Mouse (Mus musculus) limb, embryonic 11.5 days (tissue): ENCODE results near the gene Dab1. TPM values are rescaled to one million over a fixed set of nuclear protein-coding genes. Genes with fewer than 3 reads are reported as not detected.

Source experiments
- ATAC-seq: fragments of 200-750 bp; cut with Nextera tagmentation; 2 replicates; pipeline ENCODE4 v1.8.0; 2017; ENCODE audit warnings: low read depth; ENCODE audit not compliant: insufficient number of reproducible peaks, low FRiP score, low TSS enrichment
- DNase-seq: peaks from one replicate; pipeline ENCODE4 v3.0.0-alpha.2; 2015; ENCODE audit warnings: low spot score
- H3K27ac ChIP-seq: fragments of 300-500 bp; sonication (generic); replicated peaks from 2 replicates; pipeline ENCODE4 v1.5.1; 2014; ENCODE audit warnings: low read depth, mild to moderate bottlenecking, low read length
- H3K27me3 ChIP-seq: fragments of 300-500 bp; sonication (generic); 2 replicates; pipeline ENCODE4 v1.6.1; 2014; ENCODE audit warnings: mild to moderate bottlenecking, low read length, mixed read lengths; ENCODE audit not compliant: control insufficient read depth, insufficient read depth
- H3K36me3 ChIP-seq: fragments of 300-500 bp; sonication (generic); 2 replicates; pipeline ENCODE4 v1.6.1; 2014; ENCODE audit warnings: mild to moderate bottlenecking, low read length, moderate library complexity, mixed read lengths; ENCODE audit not compliant: control insufficient read depth, insufficient read depth
- H3K4me1 ChIP-seq: fragments of 300-500 bp; sonication (generic); 2 replicates; pipeline ENCODE4 v1.6.1; 2014; ENCODE audit warnings: low read length, mixed read lengths; ENCODE audit not compliant: control insufficient read depth, insufficient read depth
- H3K4me2 ChIP-seq: fragments of 300-500 bp; sonication (generic); 2 replicates; pipeline ENCODE4 v1.6.1; 2014; ENCODE audit warnings: low read depth, mild to moderate bottlenecking, moderate library complexity; ENCODE audit not compliant: severe bottlenecking
- H3K4me3 ChIP-seq: fragments of 300-500 bp; sonication (generic); 2 replicates; pipeline ENCODE4 v1.5.1; 2014; ENCODE audit warnings: low read depth, low read length
- H3K9ac ChIP-seq: fragments of 300-500 bp; sonication (generic); 2 replicates; pipeline ENCODE4 v1.6.1; 2014; ENCODE audit warnings: mild to moderate bottlenecking, low read length
- H3K9me3 ChIP-seq: fragments of 300-500 bp; sonication (generic); 2 replicates; pipeline ENCODE4 v1.6.1; 2016; ENCODE audit warnings: low read length; ENCODE audit not compliant: control insufficient read depth
- WGBS: fragments of 180-500 bp; shearing (Covaris S2); extraction: QIAGEN DNeasy Blood & Tissue Kit; methylation state at CpG from one replicate; pipeline ENCODE4 v1.1.7; 2014; 5-methylcytosine and 5-hydroxymethylcytosine counted together
- polyA plus RNA-seq: library from polyadenylated mRNA; unstranded; fragments of >200 nt; fragmentation: Nextera tagmentation; extraction: Ambion mirVana; gene quantifications from 2 replicates; pipeline ENCODE4 v1.2.1, GENCODE M21; 2014

Dab1 gene
- polyA plus RNA-seq, 1 experiment from 2014 or later, result 17.1 TPM

DNA sequence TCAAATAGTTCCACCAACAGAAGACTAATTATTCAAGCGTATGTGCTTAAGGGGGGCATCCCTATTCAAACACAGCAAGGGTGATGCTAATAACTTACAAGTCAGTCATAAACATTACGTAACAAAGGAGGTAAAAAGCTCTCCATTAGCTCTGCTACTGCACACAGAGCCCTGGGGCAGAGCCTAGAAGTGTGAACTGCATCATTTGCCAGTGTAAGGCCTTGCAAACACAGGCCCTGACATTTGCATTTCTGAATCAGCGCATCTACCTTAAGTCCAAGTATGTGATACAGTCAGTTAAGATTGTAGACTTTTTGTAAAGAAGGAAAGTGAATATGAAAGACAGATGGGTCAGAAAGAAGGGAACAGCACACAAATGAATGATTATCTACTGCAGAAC, 1162.3 kb downstream of the Dab1 start:
- Histone ChIP-seq H3K9ac (no peak overlapping the region), H3K4me2 (no peak overlapping the region), H3K27ac (no peak overlapping the region), H3K4me3 (no peak overlapping the region), H3K27me3 (no peaks in the 10 kb centered on the region), H3K9me3 (no peaks in the 10 kb centered on the region), H3K4me1 (no peaks in the 10 kb centered on the region), H3K36me3 (no peaks in the 10 kb centered on the region)
- WGBS, result 87% methylated on average over 3 of the region's 3 CpGs
- ATAC-seq (no peak), DNase-seq (no peak)

DNA sequence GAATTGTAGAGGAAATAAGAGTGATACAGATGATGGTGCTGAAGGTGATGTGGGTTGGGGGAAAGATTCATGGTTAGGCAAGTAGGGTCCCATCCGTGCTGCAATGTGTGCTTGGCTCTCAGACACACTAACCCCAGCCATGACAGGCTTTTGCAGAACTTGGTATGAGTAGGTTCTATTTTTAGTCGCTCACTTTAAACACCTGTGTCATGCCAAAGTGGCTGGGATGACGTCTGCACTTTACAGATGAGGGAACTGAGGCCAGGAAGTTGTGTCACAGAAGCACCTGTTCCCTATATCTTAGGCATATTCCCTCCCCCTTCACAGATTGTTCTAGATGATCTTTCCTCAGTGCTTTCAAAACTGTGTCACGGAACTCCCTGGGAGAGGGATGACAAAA, 1163.2 kb downstream of the Dab1 start:
- H3K9ac ChIP-seq, result no peak overlapping the region
- H3K27ac ChIP-seq, result no peak overlapping the region
- H3K4me2 ChIP-seq, result no peak overlapping the region
- no peaks in the 10 kb centered on the region for H3K36me3 ChIP-seq
- no peaks in the 10 kb centered on the region for H3K27me3 ChIP-seq
- H3K4me3 ChIP-seq, result no peak overlapping the region
- no peak for ATAC-seq
- no peaks in the 10 kb centered on the region for H3K9me3 ChIP-seq
- DNase-seq, result no peak
- H3K4me1 ChIP-seq, result no peaks in the 10 kb centered on the region
- WGBS, result 78% methylated on average over 4 of the region's 4 CpGs

DNA sequence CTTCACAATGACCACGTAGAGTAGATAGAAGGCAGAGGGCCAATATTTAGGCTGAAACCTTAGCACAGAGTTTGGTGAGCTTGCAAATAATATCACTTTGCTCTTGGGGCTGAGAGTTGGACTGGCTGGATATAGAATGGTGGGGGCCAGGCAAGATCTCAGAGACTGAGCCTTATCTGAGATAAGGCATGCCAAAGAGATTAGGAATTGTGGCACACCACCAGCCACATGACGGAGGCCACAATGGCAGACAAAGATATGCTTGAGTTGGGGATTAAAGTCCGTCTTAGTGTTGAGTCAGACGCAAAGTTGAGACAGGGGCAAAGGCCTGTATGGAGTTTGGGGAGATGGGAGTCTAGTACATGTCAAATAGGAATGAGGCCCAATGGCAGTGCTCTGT, 1173.0 kb downstream of the Dab1 start:
- ATAC-seq, result no peak
- Histone ChIP-seq H3K27ac (no peak overlapping the region), H3K4me1 (no peaks in the 10 kb centered on the region), H3K4me2 (no peak overlapping the region), H3K36me3 (no peaks in the 10 kb centered on the region), H3K4me3 (no peak overlapping the region), H3K27me3 (no peaks in the 10 kb centered on the region), H3K9ac (no peak overlapping the region), H3K9me3 (no peaks in the 10 kb centered on the region)
- WGBS, result 95% methylated on average over 4 of the region's 4 CpGs
- no peak for DNase-seq
